Mouse (Mus musculus) layer of hippocampus, adult 9-11 months (tissue): ENCODE data around the gene G430095P16Rik.

Experiments used
- DNase-seq: peaks from one replicate; pipeline ENCODE4 v3.0.0; 2022

Gene G430095P16Rik

GRCm38 (mm10) chr8:84772628-84773027 is 49.8 kb downstream of the G430095P16Rik start:
- DNase-seq = no peak

- no peak for DNase-seq
These were observed 50.5 kb downstream of the G430095P16Rik start for GRCm38 (mm10) chr8:84773304-84773703.

GRCm38 (mm10) chr8:84773833-84774232 is 51.0 kb downstream of the G430095P16Rik start:
- peak; percentile 88 for DNase-seq

GRCm38 (mm10) chr8:84774473-84774911 is 51.7 kb downstream of the G430095P16Rik start:
- DNase-seq = peak; percentile 56

GRCm38 (mm10) chr8:84775105-84775591 is 52.3 kb downstream of the G430095P16Rik start:
- peak; percentile 82 for DNase-seq

GRCm38 (mm10) chr8:84775621-84776113 is 52.9 kb downstream of the G430095P16Rik start:
- DNase-seq = no peak
